Mouse (Mus musculus) CD4-positive helper T cell, adult 2 months (primary cell): ENCODE data around the gene Selenos.

Experiments
- DNase-seq: peaks from one replicate; pipeline ENCODE4 v3.0.0-alpha.2; 2012; ENCODE audit warnings: low read depth, missing footprints, low spot score

Selenos gene

DNA sequence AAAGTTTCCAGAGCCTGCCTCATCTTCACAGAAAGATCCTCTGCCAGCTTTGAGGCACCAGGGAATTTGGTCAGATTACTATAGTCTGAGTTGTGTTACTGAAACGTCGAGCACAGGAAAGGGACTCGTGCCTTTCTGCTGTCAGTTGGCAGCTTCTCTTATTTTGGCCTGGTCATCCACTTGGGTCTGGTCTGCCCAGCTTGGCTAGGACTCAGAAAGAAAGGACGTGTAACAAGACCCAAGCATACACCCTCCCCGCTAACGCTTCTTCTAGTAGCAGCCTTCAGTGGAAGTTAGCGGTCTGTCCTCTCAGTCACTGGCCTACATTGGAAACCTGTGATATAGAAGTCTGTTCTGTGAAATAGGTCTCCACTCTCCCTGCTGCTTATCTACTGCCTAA is 5.1 kb downstream of the Selenos start:
- no peak for DNase-seq

DNA sequence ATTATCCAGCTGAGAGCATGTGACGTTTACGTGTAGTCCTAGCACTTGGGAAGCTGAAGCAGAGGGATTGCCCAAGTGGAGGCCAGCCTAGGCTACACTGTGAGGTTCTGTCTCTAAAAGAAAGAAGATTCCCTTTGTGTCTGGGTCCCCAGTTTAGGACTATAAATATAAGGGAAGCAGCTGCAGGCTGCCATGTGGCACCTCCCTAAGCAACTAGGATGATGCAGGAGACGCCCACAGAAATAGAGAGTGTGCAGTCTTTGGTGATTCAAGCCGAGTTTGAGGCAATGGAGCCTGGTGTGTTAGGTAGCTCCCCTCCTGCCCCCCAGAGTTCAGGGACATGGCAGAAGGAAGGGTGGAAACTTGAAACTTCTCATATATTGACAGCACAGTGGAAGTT is 8.2 kb downstream of the Selenos start:
- DNase-seq: no peak

DNA sequence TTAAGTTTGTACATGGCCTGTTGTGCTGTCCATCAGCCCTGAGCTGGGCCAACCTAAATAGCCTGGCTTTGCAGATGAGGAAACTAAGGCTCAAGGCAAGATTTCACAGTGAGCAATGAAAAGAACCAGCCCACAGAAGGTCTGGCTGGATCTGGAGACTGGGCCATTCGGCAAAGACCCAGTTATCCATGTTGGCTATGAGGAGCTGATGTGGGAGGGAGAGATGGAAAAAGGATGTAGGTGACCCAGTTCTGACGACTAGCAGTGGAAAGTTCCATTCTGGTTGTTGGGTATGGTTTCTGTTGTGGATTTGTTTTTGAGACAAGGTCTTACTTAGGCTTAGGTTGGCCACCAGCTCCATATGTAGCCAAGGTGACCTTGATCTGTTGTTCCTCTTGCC is 8.6 kb downstream of the Selenos start:
- no peak for DNase-seq

DNA sequence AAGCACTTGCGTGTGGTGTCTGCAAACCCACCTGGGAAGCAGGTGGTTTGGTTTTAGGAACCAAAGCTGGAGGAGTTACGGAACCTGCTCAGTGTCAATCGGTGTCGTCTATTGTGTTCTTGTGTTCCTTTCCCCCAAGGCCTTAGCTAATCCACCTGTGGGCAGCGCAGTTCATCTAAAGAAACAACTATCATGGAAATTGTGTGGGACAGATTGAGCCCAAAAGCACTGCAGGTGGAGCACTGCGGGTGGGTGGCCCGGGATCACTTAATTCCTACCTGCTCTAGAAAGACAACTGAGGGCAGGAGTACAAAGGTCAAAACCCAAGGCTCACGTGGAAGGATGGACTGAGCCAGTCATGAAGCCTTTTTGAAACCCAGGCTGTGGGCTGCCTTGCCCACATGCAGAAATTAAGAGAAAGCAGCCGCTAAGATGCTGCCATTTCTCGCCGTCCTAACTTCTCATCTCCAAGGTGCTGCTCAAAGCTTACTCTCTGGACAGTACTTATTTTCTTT is 11.3 kb downstream of the Selenos start:
- DNase-seq: no peak

GRCm38 (mm10) chr7:66091553-66091952 is 12.1 kb downstream of the Selenos start:
- no peak for DNase-seq

GRCm38 (mm10) chr7:66092656-66093055 is 13.2 kb downstream of the Selenos start:
- no peak for DNase-seq

DNA sequence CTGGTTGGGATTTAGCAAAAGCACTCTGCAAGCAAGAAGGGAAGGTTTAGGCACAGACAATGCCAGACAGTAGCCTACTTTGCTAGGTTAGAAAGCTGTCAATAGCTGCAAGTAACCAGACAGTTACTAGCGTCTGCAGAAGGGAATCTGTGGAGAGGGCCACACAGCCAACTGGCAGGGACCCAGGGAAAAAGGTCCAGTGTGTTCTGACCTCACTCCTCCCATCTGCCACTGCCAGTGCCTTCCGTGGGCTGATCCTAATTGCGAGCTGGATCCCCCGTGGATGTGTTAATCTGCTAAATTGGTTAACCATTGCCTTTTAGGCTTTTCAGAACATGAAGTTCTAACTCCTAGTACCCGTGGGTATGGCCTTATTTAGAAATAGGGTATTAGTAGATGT is 14.7 kb downstream of the Selenos start:
- no peak for DNase-seq

- DNase-seq: no peak
Measured at GRCm38 (mm10) chr7:66098803-66099202, 19.4 kb downstream of the Selenos start.

DNA sequence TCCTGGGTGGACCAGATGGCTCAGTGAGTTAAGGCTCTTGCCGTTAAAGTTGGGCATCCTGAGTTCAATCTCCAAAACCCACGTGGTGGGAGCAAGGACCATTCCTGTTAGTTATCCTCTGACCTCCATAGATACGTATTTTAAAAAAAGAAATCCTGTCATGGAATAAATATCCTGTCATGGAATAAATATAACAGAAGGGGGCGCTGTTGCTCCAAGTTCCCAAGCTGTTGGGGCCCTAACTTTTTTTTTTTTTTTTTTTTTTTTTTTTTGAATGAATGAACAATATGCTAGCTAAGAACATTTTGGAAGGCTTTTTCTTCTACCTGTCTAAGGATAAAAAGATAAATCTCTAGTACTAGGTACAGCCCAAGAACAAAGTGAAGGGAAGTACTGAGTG is 22.4 kb downstream of the Selenos start:
- DNase-seq: peak; percentile 62

DNA sequence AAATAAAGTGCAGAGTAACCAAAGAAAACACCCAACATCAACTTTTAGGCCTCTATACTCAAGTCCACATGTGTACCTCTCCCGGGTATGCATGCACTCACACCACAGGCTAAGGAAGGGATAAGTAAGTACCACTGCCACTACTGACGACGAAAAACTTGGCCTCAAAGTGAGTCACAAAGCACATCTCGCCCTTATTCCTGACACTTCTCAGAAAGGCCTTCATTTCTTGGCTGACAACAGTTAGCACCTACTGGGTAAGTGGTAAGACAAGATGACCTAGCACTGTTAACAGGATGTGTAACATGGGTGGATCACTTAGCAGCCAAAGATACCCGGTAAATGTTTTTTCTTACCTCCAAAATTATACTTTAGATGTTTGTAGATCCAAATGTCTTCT is 25.1 kb downstream of the Selenos start:
- DNase-seq: no peak

- DNase-seq: no peak
Measured at GRCm38 (mm10) chr7:66105771-66106170, 26.3 kb downstream of the Selenos start.

DNA sequence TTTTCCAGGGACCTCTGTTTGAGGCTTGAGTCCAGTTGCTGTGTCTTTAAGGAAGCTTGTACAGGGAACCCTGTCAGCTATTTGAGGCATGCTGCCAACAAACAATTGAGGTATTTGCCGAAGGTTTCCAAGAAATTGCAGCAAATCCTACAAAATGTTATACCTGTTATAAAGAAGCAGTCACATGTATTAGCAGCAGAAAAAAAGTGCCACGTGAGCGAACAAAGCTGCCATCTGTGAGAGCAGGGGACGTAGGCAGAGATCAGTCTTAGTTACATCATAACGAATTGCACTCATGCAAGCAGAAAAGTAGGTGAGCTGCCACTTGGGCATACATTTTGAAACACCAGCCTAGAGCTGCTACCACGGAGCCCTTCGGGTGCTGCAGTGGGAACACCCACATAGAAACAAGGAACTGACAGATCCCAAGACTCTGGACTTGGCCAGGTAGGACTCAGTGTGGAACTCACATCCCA is 27.2 kb downstream of the Selenos start:
- DNase-seq: no peak

GRCm38 (mm10) chr7:66107206-66107605 is 27.8 kb downstream of the Selenos start:
- DNase-seq: no peak

DNA sequence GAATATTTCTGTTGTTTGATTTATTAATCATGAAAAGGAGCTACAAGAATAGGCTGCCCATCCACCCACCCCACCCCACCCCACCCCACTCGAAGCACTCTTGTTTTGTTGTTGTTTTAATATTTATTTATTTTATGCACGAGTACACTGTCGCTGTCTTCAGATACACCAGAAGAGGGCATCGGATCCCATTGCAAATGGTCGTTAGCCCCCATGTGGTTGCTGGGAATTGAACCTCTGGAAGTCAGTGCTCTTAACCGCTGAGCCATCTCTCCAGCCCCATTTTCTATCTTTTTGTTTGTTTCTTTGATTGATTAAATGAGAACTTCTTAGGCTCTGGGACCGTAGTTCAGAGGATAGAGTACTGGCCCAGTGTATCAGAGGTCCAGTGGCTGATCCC is 28.5 kb downstream of the Selenos start:
- peak; percentile 35 for DNase-seq

- peak; percentile 85 for DNase-seq
Measured at GRCm38 (mm10) chr7:66108961-66109854, 29.8 kb downstream of the Selenos start, which contains the start of gene Chsy1. TSS of gene Chsy1 (plus strand) at chr7:66109515.

DNA sequence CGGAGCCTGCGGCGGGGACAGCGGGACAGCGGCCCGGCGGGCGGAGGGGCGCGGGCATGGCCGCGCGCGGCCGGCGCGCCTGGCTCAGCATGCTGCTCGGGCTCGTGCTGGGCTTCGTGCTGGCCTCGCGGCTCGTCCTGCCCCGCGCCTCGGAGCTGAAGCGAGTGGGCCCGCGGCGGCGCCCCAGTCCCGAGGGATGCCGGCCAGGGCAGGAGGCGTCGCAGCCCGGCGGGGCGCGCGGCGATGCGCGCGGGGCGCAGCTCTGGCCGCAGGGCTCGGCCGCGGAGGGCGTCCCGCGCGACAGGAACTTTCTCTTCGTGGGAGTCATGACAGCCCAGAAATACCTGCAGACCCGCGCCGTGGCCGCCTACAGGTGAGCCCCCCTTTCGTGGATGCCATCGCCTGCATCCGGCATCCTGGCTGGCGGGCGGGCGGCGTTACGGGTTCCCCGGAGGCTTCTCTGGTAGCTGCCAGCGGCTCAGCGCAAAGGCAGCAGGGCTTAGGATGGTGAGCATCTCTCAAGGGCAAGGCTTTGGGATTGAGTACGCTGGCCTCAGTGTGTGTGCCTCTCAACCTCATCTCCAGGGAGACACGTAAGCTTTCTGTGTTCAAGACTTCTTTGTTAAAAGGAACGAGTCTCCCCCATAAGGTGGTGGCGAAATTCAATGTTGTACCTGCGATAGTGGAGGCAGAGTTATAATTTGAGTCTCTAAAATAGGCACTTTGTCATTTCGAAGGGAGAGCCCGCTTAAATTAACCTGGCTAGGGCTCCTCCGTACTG is 30.6 kb downstream of the Selenos start:
- peak; percentile 57 for DNase-seq

DNA sequence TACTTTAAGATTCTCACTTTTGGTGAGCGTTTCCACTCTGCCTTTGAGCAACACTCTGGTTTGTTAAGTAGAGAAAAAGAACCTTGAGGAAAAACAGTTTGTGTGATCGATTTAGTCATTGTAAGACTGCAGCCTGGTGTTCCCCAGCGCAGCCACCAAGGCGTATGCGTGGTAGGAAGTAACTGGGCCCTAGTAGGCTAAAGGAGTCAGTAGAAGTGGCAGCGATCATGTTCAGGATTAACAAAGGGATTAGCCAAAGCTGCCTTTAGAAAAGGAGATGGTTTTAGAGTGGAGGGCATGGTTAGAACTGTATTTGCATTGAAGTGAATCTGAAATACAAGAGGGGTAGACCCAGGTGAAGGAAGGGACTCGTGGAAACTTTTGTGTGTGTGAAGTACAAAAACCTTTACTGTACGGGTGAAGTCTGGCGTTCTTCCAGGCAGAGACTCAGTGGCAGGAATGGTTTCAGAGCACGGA is 31.2 kb downstream of the Selenos start:
- DNase-seq: peak; percentile 27

DNA sequence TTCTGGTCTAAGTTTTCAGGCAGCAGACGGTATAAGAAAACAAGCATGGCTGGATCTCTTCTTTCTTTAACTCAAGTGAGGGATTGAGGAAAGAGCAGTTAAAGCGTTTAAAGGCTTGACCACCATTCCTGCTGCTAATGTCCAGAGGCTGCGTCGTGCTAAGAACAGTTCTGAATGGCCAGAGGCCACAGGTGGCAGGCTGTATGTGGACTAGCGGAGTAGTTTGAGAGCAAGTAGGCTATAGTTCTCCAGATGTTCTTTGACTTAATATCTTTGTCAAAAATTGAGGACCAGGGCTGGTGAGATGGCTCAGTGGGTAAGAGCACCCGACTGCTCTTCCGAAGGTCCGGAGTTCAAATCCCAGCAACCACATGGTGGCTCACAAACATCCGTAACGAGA is 31.8 kb downstream of the Selenos start:
- no peak for DNase-seq

DNA sequence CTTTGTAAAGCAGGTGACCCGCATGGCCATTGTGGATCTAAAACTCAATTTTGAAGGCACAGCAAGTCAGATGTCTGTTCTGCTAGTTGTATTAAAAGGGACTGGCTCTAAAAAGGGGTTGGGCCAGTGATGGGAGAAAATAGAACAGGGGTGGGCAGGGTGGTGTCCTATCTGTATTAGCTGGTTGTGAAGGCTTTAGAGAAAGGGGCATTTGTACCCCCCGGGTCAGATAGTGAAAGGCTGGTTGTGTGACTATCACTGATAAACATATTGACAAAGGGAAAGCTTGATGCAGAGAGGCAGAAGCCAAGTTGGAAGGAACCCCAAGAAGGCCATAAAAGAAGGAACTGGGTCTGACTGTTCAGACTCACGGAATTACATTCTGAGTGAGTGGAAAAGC is 34.1 kb downstream of the Selenos start:
- DNase-seq: no peak

DNA sequence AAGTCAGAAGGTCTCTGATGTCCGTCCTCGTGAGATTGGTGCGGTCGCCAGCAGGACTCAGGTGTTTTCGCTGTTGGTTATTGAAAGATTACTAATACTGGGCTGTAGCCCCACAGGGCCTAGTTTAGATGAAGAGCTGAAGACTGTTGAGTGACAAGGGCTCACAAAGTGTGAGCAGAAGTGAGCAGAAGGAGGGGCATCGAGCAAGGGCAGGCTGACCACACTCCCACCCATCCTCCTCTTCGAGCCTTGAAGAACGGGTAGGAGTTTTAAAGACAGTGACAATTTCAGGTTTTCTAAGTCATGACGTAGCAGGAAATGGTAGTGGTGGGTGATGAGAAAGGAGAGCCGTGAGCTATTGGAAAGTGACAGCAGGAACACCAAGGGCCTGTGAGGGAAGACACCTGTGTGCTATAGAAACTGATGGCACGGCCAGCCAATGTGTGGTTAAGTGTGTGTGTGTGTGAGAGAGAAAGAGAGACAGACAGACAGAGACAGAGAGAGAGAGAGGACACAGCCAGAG is 36.4 kb downstream of the Selenos start:
- DNase-seq: peak; percentile 66

DNA sequence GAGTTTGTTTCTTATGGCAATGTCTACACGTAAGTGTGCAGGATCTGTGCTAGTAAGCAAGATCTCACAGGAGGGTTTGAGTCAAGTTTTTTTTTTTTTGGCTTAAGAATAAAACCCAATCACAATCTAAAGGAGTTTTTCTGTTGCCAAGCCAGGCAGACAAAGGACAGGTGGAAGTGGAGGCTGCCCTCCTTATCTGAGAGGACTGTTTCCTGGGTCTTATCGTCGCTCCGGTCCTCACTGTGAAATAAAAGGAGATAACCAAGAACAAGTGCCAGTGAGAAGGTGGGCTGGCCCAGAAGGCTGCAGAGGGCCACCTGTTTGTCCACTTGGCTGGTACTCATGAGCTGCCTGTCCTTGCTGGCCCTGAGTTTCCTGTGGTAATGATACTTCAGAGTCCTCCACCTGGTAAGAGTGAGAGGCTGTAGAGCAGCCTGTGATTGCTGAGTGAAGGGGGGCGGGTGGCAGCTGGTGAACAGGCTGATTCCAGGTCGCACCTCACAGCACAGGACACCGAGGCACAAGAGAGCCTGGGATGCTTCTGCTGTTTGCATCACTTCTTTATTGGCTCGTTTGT is 37.5 kb downstream of the Selenos start:
- no peak for DNase-seq

DNA sequence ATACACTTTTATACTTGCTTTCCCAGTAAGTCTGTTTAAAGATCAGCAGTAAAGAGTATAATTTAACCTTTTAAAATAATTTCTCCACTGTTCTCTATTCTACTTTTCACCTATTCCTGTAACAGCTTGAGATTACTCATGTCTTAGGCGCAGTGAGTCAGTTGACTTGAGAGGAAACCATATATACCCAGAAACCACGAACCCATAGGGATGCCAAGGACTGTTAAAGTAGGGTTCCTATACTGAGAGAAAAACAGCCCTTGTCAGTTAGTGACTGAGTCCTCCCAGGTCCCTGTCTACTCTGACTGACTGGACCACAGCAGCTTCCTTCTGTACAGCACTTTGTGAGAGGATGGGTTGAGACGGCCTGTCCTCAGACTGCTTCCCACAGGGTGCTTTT is 38.6 kb downstream of the Selenos start:
- no peak for DNase-seq
